Mouse (Mus musculus) cerebellum, postnatal 10 days (tissue): ENCODE data around the gene Ptpn12.
"Not testable (repeated sequence)": the region's sequence is repeated elsewhere in the genome, so short reads cannot be mapped to it uniquely, and the experiment has no call there.

Source experiments
- DNase-seq, 2 experiments: peaks; one replicate each; pipeline ENCODE4 v3.0.0; 2021; ENCODE audit warnings: mixed read lengths in 2 of 2

The Ptpn12 gene

DNA sequence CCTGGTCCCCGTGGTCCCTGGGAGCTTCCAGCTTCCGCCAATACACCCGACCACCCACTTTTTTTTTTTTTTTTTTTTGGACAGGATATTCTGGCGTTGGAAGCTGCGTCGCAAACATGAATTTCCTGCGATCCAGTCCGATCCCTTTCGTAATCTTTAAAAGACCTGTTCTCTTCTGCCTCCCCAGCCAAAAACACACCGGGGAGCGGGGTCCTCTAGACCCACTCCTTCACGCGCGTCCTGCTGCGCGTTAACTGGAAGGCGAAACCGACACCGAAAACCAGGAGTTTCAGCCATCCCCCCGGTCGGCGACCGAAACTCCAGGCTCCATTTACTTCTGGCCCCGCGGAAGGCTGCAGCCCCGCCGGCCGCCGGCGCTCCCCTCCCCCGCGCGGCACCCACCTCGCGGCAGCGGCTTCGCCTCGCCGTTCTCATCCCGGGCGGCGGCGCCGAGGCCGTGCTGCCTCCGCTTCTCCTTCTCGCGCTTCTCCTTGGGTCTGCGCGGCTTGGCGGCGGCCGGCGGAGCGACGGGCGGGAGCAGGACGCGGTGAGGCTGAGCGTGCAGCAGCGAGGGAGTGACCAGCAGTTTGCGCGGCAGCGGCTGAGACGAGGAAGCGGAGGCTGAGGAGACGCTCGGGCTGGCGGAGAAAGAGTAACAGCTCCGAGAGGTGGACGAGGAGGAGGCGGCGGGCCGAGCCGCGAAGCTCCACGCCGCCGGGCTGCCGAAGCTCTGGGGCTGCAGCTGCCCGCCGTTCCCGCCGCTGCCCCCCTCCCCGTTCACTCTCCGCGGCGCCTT lies 104.7 kb downstream of the Ptpn12 start:
- peak; percentile 77 to 78 for DNase-seq

DNA sequence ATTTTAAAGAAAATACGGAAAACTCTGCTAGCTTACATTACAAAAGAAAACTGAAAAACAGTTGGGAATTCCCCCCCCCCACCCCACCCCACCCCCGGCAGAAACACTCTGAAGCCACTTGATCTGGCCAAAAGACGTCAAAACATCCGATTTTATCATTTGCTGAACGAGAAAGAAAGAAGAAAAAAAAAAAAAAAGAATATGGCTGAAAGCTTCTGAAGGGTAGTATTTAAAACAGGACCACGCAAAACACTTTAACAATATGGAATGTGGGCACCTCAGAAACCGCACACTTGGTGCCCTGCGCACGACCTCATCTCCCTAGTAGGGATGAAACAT lies 105.2 kb downstream of the Ptpn12 start:
- no peak for DNase-seq

DNA sequence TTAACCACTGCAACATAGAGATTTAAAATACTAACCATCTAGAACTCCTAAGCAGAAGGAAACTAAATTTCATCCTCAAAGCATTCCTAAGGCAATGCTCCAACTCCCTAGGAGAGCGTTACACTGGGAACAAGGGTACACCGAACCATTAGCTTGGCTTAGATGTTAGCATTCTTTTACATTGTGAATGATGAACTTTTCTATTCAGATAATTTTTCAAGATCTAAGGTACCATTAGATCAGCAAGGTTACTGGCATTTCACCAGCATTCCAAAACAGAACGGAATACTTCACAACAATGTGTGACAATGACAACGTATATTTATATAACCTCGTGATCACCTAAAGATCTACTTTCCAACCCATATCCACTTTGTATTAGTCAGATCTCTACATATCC lies 105.6 kb downstream of the Ptpn12 start:
- DNase-seq = peak in 1 of 2 experiments; percentile 32

DNA sequence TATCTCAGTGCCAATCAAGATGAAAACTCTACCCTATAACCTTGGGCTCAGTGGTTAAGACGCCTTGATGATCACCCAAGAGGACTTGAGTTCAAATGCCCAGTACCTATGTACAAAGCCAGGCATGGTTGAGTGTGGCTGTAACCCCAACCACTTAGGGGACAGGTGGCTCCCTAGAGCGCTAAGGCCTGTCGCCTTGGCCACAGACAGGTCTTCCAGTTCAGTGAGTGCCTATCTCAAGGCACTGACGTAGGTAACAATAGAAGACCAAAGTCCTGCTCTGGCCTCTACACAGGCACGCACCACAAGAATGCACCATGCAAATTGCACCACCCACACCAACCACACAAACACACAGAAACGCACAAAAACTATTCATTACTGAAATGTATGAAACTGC lies 108.8 kb downstream of the Ptpn12 start:
- DNase-seq = no peak

DNA sequence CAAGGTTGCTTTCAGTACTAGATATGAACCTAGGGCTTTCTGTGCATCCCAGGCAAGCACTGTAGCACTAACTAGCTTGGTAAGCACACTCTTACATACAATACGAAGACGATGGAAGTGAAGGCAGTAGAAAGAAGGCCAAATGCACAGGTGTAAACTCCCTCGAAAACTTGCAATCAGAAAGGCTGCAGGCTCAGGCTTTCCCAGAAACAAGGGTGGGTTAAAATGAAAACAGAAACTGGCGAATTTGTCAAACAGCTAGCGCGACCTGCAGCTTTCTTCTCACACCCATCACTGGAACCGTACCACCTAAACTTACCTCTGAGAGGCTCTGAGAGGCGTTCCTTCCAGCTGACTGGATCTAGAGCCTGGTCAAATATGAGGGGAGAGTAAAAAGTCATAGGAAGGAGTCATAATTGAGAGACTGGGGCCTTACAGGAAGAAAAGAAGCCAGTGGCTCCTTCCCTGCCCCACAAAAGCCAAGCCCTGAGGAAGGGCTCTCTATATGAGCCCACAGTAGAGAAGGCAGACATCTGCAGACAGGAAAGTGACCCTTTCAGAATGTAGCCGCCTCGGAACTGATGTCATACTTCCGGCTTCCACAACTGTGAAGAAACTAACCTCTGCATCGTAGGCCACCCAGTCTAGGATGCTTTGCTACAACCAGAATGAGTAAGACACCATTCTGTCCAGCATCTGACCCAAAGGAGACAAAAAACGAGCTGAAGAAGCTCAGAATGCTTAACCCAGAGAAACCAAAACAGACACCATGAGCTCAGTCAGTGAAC lies 110.6 kb downstream of the Ptpn12 start:
- DNase-seq = no peak

DNA sequence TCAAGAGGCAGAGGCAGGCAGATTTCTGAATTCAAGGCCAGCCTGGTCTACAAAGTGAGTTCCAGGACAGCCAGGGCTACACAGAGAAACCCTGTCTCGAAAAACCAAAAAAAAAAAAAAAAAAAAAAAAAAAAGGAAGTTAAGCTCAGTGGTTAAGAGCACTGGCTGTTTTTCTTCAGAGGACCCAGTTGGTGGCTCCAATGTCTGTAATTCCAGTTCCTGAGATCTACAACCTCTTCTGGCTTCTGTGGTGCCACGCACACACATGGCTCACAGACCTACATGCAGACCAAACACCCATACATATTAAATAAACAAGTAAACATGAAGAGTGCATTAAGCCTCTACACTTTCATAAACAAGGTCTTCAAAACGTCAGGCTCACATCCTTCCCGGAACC lies 111.9 kb downstream of the Ptpn12 start:
- DNase-seq = not testable (repeated sequence)

DNA sequence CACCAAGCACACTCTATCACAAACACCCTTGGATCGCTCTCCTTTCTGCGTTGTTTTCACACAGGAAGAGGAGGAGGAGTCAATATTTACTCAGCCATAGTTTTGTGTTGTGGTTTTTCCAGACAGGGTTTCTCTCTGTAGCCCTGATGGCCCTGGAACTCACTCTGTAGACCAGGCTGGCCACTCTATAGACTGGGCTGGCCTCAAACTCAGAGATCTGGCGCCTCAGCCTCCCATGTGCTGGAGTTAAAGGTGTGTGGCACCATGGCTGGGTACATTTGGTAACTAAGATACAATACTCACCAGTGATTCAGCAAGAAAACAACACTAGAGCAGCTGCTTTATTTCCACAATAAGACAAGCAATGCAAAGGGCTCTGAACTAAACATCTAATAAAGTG lies 113.2 kb downstream of the Ptpn12 start:
- DNase-seq = no peak

DNA sequence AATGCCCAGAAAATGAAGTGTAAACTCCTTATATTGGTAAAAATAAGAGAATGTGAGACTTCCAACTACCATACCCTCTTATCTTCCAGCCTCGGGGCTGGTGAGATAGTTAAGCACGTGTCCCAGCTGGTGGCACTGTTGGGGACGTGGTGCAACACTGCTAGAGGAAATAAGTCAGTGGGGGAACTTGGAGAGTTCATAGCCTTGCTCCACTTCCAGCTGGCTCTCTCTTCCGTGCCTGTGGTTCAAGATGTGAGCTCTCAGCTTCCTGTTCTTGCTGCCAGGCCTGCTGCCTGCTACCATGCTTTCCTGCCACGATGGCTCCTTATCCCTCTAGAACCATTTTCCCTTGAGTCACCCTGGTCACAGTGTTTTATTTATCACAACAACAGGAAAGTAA lies 114.5 kb downstream of the Ptpn12 start:
- DNase-seq = peak; percentile 48 to 71

DNA sequence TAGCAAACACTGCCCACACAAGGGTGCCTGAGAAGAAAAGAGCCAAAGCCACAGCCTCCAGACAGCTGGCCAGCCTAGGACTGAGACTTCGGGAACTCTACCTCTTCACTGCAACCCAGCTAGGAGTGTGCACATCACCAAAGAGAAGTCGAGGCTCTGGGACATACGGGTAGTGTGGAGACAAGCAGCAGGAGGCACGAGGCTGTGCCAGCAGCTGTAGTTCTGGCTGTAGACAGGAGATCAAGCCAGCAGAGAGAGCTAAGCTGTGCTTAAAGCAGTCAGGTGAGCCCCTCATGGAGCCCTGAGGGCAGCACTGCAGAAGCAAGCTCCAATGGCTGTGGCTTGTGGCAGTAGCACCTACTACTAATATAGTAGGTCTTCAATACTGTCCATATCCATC lies 115.0 kb downstream of the Ptpn12 start:
- DNase-seq = peak; percentile 43 to 60

DNA sequence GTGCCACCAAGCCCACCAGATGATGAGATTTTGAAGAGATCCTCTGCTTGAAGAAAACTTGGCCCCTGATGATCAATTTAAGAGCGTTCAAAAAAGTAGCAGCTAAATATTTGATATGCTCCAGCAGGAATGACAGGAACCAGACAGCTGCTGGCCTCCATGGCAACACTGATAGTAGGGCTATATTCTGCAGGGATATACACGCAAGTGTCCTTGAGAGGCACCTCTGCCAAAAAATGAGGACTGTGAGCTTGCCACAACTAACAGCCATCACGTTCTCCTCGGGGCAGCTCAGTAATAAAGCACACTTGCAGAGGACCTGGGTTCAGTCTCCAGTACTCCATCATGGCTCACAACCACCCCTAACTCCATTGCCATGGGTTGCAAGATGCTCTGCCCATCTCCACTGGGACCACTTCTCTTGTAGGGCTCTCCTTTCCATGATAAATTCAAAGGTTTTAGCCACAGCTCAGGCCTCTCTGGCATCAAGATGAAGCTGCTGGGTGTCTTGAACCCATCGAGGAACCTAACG lies 115.6 kb downstream of the Ptpn12 start:
- no peak for DNase-seq

DNA sequence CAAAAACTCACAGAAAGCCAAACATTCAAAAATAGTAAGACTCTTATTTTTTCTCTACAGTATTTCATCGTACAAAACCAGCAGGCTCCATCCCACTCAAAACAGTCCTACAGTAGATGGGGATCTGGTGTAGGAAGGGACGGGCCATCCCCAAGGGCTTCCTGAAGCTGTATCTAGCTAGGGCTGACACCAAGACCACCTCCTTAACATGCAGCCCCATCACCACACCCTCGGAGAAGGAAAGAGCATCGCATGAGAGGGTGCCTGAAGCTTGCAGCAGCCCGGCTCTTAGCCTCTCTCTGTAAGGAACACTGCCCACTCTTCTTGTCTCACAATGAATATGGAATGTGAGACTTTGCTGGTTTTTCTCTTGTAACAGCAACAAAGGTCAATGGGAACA lies 117.2 kb downstream of the Ptpn12 start:
- DNase-seq = no peak
